Comparison of ENCODE assay signal across 23 mouse cellular contexts in genomic region chr13:57273593-57273992, GRCm38 (mm10).
"Had no signal": no experiment of that assay in that cellular context is flagged by ENCODE, and none has a peak within 500 bp of the region (broad histone marks: within the 10 kb centered on the region; RNA-seq: fewer than 3 reads in every experiment).

No protein-coding gene starts in this region.

- H3K4me2 ChIP-seq: heart, embryonic 12.5 days; hindbrain, embryonic 15.5 days; intestine, embryonic 15.5 days; limb, embryonic 12.5 days; liver, embryonic 11.5 days; liver, embryonic 13.5 days; liver, embryonic 15.5 days had no signal

- H3K9me3 ChIP-seq: heart, embryonic 10.5 days; heart, embryonic 12.5 days; hindbrain, embryonic 15.5 days; intestine, embryonic 15.5 days; limb, embryonic 10.5 days; limb, embryonic 12.5 days; liver, embryonic 13.5 days; liver, embryonic 15.5 days had no signal

- ATAC-seq: forebrain, postnatal 0 days; intestine, embryonic 15.5 days; intestine, postnatal 0 days had no signal

- H3K9ac ChIP-seq: forebrain, postnatal 0 days; heart, embryonic 12.5 days; hindbrain, embryonic 15.5 days; intestine, embryonic 15.5 days; limb, embryonic 12.5 days; liver, embryonic 13.5 days; liver, embryonic 15.5 days had no signal

- H3K4me1 ChIP-seq: heart, embryonic 10.5 days; heart, embryonic 12.5 days; hindbrain, embryonic 15.5 days; intestine, embryonic 15.5 days; liver, embryonic 13.5 days; liver, embryonic 15.5 days had no signal

- H3K4me3 ChIP-seq: heart, embryonic 10.5 days; heart, embryonic 12.5 days; hindbrain, embryonic 15.5 days; intestine, embryonic 15.5 days; layer of hippocampus, adult 2 months; left cerebral cortex, adult 2 months; limb, embryonic 10.5 days; limb, embryonic 12.5 days; liver, embryonic 13.5 days; liver, embryonic 15.5 days had no signal

- H3K27ac ChIP-seq: heart, embryonic 10.5 days; hindbrain, embryonic 15.5 days; intestine, embryonic 15.5 days; layer of hippocampus, adult 2 months; left cerebral cortex, adult 2 months; limb, embryonic 10.5 days; limb, embryonic 12.5 days; liver, embryonic 13.5 days; liver, embryonic 15.5 days had no signal

- DNase-seq: forebrain, postnatal 0 days; gastrocnemius, postnatal 14 days; gastrocnemius, postnatal 36 days; heart, adult 18-20 months; heart, postnatal 10 days; kidney, adult 18-20 months; kidney, adult 8-10 months; kidney, postnatal 10 days; kidney, postnatal 25 days; kidney, postnatal 4 days; liver; liver, embryonic 13.5 days had no signal

- H3K36me3 ChIP-seq: heart, embryonic 10.5 days; heart, embryonic 12.5 days; hindbrain, embryonic 15.5 days; intestine, embryonic 15.5 days; limb, embryonic 10.5 days; limb, embryonic 12.5 days; liver, embryonic 13.5 days; liver, embryonic 15.5 days had no signal

- H3K27me3 ChIP-seq: heart, embryonic 12.5 days; hindbrain, embryonic 15.5 days; intestine, embryonic 15.5 days; limb, embryonic 12.5 days; liver, embryonic 13.5 days; liver, embryonic 15.5 days had no signal
